Mouse (Mus musculus) CD4-positive naive resting alpha-beta T cell, adult 57 days (primary cell): Measurements from ENCODE around the gene Olfr491. TPM values are rescaled to one million over a fixed set of nuclear protein-coding genes. Genes with fewer than 3 reads are reported as not detected.

Source experiments
- total RNA-seq: library from RNA; stranded (reverse); gene quantifications from one replicate; pipeline ENCODE4 v1.2.4, GENCODE M21; 2023

Olfr491 gene
- total RNA-seq = not detected

DNA sequence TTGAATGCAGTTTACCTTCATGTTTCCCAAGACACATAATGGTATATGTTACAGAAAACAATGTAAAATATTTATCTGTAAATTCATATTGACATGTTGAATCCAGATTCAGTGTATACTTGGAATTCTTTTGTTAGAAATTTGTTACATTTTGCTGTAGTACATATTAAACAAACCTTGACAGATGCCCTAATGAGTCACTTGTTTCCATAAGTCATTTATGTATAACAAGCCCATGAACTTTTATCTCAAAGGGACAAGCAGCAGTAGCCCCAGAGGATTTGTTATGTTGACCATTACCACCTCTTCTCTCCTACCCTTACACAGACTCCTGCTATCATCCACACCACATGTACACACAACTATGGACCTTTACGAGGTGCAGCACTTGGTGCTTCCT is at the start of gene Olfr491:
Gene Olfr491 (plus strand): TSS at position 301 of the 400 bp plus-strand sequence.

DNA sequence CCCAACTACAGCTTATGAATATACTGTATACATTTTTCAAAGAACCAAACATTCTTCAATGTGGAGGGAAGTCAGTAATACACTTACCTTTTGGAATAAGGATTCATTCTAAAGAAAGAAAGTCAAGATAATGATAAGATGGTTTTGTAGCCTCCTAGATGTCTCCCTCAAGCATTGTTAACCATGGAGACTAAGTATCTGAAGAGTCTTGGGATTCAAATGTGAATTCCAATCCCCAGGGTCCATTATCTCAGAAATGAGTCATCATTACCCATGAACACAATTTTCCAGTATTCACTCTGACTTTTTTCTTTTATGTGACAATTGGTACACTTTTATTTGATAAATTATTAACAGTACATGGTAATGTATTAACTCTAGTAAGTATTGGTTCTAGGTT is 24.4 kb upstream of the Olfr491 start, which contains the start of gene Olfr490:
Gene Olfr490 (minus strand): TSS at position 101 of the 400 bp plus-strand sequence.

DNA sequence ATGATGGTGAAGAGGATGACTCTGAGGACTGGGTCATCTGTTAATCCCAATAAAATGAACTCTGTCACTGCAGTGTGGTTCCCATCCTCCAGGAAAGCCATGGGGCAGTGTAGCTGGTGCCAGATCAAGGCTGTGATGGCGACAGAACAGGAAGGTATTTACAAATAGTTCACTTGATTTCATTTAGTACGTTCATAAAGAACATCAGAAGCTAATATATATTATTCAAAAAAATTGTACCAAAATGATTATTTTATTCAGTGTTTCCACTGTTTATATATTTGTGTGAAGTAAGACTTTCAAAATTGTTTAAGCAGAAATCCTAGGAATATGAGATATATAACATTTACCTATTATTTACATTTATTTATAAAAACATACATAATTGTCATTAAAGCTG is 10.3 kb downstream of the Olfr491 start, which contains the start of gene Olfr492:
Gene Olfr492 (minus strand): TSS at position 101 of the 400 bp plus-strand sequence.

DNA sequence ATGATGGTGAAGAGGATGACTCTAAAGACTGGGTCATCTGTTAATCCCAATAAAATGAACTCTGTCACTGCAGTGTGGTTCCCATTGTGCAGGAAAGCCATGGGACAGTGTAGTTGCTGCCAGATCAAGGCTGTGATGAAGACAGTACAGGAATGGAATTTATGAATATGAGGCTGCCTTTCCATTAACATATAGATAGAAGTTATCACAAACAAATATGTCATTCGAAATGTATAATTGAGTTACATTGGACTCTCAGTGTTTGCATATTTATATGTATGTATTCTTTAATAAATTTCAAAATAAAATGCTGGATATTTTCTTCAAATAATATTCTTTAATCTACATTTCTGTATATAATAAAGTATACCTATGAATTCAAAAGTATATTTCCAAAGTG is 33.6 kb downstream of the Olfr491 start, which contains the start of gene Olfr493:
Gene Olfr493 (minus strand): TSS at position 101 of the 400 bp plus-strand sequence.

DNA sequence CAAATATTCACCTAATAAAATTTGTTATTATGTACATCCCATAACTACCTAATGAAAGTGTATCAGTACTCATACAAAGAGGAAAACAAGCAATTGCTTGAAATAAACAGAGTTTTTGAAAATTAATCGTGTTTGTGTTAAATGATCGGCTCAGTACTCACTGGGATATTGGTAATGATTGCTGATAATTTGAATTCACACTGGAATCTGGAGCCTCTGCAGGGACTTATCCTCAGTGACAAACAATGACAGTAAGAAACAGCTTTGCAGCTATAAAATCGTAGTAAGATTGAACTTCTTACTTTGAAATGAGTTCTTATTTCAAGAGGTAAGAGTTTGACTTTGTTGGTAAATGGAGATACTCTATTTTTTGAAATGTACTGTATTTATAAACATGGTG is 51.8 kb downstream of the Olfr491 start, which contains the start of gene Olfr494:
Gene Olfr494 (plus strand): TSS at position 301 of the 400 bp plus-strand sequence.

Other genes with a start within 250 kb of the Olfr491 start
- gene Olfr480, start 246.1 kb upstream of the Olfr491 start, total RNA-seq = not detected
- gene Olfr481, start 233.6 kb upstream of the Olfr491 start, total RNA-seq = not detected
- 1.5 TPM for gene Olfr482, start 215.9 kb upstream of the Olfr491 start, total RNA-seq
- gene Olfr483, start 212.6 kb upstream of the Olfr491 start, total RNA-seq = not detected
- not detected for gene Olfr484, start 186.0 kb upstream of the Olfr491 start, total RNA-seq
- not detected for gene Olfr485, start 153.6 kb upstream of the Olfr491 start, total RNA-seq
- gene Olfr486, start 140.7 kb upstream of the Olfr491 start, total RNA-seq = not detected
- not detected for gene Olfr487, start 98.8 kb upstream of the Olfr491 start, total RNA-seq
- not detected for gene Olfr488, start 55.1 kb upstream of the Olfr491 start, total RNA-seq
- gene Olfr490, start 24.5 kb upstream of the Olfr491 start, total RNA-seq = not detected
- not detected for gene Olfr492, start 10.2 kb downstream of the Olfr491 start, total RNA-seq
- not detected for gene Olfr493, start 33.5 kb downstream of the Olfr491 start, total RNA-seq
- gene Olfr494, start 51.9 kb downstream of the Olfr491 start, total RNA-seq = not detected
- not detected for gene Olfr495, start 79.7 kb downstream of the Olfr491 start, total RNA-seq
- not detected for gene Olfr497, start 107.0 kb downstream of the Olfr491 start, total RNA-seq
- not detected for gene Olfr498, start 151.9 kb downstream of the Olfr491 start, total RNA-seq
- not detected for gene Olfr502, start 211.6 kb downstream of the Olfr491 start, total RNA-seq
- not detected for gene Olfr503, start 231.1 kb downstream of the Olfr491 start, total RNA-seq